Mouse (Mus musculus) bone marrow macrophage, adult 2 months (primary cell): Measurements from ENCODE around the gene Ppfibp1.

Source experiments
- CTCF ChIP-seq: IDR thresholded peaks from 2 replicates; pipeline ENCODE4 v1.5.1; 2012; ENCODE audit warnings: low read depth, mild to moderate bottlenecking, low read length, moderate library complexity
- POLR2A ChIP-seq: IDR thresholded peaks from 2 replicates; pipeline ENCODE4 v1.6.1; 2012; ENCODE audit warnings: mild to moderate bottlenecking, low read depth, low read length, borderline replicate concordance

GRCm38 (mm10) chr6:146898709-146899108 is 10.4 kb downstream of the Ppfibp1 start:
- no peak for TF ChIP-seq CTCF
- TF ChIP-seq POLR2A: no peak
